Mouse (Mus musculus): ENCODE results near the gene Aim2. TPM values are rescaled to one million over a fixed set of nuclear protein-coding genes. Genes with fewer than 3 reads are reported as not detected.

The Aim2 gene
- 5.1 and 5.7 TPM in 2 replicates for polyA plus RNA-seq (2012; rRNA removed)

DNA sequence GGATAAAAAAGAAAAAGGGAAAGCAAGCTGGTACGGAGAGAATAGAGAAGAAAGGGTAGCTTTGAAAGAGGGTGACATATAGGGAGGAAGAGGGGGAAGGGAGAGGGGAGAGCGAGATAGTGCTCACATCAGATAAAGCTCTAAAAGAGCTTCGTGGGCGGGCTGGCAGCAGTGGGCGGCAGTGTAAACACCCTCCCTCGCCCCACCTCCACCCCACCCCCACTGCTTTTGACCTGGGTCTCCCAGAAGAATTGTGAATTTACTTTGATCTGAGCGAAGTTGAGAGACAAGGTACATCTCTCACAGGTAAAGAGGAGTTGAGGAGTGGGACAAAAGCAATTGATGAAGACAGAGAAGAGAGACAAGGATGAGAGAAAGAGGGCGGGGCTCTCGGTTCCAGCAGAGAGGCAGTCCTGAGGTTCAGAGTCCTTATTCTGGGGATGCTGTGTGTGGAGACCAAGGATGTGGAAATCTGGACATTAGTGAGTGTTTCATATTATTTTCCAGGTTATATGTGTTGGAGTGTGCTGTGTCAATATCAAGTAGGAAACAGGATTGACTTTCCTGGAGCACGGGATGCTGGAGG is at the start of gene Aim2:
Gene Aim2 (plus strand): TSS at position 508 of the 586 bp plus-strand sequence.

DNA sequence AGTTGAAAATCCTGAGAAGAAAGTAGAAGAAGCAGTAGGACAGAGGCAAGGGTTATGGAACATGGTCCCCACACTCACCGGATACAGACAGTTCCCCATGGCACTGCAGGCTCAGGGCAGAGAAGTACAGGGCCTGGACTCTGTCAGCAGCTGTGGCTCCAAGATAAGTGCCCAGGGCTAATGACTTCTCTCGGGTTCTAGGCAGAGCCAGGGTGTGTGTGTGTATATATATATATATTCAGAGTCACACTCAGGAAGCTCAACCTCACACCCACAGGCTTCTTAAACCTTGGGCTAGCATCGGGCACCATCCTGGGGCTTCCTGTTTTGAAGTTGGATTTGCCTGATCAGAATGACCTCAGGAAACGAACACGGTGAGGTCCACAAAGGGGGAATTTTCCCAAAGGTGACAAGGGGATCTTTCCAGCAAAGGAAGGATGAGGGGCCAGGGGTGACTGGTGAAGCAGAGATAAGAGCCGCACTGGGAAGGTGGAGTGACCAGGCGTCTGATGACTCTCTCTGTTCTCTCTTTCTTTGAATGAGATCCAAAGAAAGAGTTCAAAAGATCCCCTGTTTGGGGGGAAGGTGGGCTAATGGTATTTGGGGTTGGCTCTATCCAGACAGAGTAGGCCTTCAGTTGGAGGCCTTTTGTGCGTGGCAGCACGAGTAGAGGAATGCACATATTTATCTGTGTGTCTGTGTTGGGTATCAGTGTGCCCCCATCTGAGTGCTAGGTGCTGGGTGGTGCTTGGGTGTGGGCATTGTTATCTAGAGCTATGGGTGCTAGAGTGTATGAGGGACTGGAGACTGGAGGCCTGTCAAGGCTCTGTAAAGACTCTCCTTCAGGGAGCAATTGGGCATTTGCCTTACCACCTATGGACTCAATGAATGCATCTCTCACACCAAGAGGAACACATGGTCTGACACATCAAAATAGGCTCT is 17.1 kb upstream of the Aim2 start, which contains the start of gene Ackr1:
Gene Ackr1 (minus strand): TSS at position 439 of the 942 bp plus-strand sequence.

DNA sequence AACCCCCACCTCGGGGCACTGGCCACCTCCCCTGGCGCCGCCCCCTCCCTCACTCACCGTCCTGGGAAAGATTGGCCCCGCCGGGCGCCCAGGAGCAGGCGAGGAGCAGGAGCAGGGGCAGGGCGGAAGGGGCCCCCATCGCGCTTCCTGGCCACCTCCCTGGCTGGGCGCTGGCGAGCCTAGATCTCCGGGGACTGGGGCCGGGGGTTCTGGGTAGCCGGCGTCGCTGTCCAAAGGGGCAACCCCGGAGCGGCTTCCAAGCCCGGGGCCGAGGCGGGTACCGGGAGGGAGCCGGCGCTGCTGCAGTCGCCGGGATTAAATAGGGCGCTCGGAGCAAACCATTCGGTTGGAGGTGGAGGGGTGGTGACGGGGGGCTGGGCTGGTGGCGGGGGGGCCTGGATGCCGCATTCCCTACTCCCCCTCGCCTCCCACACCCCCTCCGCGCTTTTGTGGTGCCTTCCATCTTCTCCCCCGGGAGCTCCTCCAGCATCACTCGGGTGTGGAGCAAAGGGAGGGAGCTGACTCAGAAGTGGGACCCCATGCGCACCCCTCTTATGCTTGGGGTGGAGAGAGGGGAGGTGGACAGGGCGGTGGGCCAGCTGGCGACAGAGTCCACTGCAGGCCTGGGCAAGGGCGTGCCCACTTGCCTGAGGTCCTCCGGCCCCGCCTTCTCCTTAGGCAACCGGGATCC is 16.8 kb downstream of the Aim2 start, which contains the start of gene Cadm3:
Gene Cadm3 (minus strand): TSS at position 340 of the 691 bp plus-strand sequence.

DNA sequence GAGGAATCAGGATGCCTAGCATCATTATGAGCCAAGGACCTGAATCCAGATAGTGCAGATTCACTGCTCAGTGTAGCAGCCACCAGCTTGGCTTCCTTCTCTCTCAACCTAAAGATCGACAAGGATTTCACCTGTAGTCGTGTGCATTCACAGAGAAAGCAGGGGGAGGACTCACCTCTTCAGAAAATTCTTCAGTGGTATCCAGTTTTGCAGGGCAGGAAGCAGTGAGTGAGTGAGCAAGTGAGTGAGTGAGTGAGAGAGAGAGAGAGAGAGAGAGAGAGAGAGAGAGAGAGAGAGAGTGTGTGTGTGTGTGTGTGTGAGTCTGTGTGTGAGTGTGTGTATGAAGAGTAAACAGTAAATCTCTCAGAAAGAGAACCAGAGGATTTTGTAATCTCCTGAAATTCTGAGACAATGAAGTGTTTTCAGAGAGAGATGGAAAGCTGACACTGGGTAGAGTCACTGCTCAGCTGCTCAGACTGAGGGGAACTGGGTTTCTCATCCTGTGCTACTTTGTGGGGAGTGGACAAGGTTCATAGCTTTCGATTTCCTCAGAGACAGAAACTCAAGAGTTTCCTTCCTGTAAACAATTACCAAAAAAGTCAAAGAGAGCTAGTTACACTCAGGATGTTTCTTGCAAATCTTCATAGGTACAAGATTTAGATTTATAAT is 140.3 kb downstream of the Aim2 start, which contains the start of gene Ifi206:
Gene Ifi206 (minus strand): TSS at position 230 of the 669 bp plus-strand sequence.

Other genes with a start within 250 kb of the Aim2 start
- gene Olfr1408, start 213.5 kb upstream of the Aim2 start, polyA plus RNA-seq (2012; rRNA removed): not detected in 2 replicates
- not detected in 2 replicates for gene Olfr1406, start 160.2 kb upstream of the Aim2 start, polyA plus RNA-seq (2012; rRNA removed)
- not detected in 2 replicates for gene Olfr218, start 153.1 kb upstream of the Aim2 start, polyA plus RNA-seq (2012; rRNA removed)
- not detected in 2 replicates for gene Olfr1404, start 138.5 kb upstream of the Aim2 start, polyA plus RNA-seq (2012; rRNA removed)
- 0.02 TPM in 1 of 2 replicates, not detected in the other for gene Fcer1a, start 123.7 kb upstream of the Aim2 start, polyA plus RNA-seq (2012; rRNA removed)
- gene Olfr418, start 84.9 kb upstream of the Aim2 start, polyA plus RNA-seq (2012; rRNA removed): not detected in 2 replicates
- not detected in 2 replicates for gene Mptx2, start 73.1 kb upstream of the Aim2 start, polyA plus RNA-seq (2012; rRNA removed)
- 46.1 and 54.9 TPM in 2 replicates for gene Ackr1, start 17.1 kb upstream of the Aim2 start, polyA plus RNA-seq (2012; rRNA removed)
- gene Cadm3, start 16.8 kb downstream of the Aim2 start, polyA plus RNA-seq (2012; rRNA removed): 0.29 and 0.35 TPM in 2 replicates
- 0.16 and 0.20 TPM in 2 replicates for gene Ifi206, start 140.2 kb downstream of the Aim2 start, polyA plus RNA-seq (2012; rRNA removed)
- 0.02 TPM in 1 of 2 replicates, not detected in the other for gene Ifi214, start 185.1 kb downstream of the Aim2 start, polyA plus RNA-seq (2012; rRNA removed)
- 0.15 and 0.21 TPM in 2 replicates for gene Ifi213, start 248.4 kb downstream of the Aim2 start, polyA plus RNA-seq (2012; rRNA removed)

Measured in liver, embryonic 14 days (tissue).